Mouse (Mus musculus) stomach, postnatal 0 days (tissue): ENCODE data around the gene Slc9a9.

Experiments
- CTCF ChIP-seq: IDR thresholded peaks from 2 replicates; pipeline ENCODE4 v1.5.1; 2016; ENCODE audit warnings: antibody characterized with exemption, low read depth, mild to moderate bottlenecking, moderate library complexity
- EP300 ChIP-seq: optimal IDR thresholded peaks from 2 replicates; pipeline ENCODE3; 2016; ENCODE audit warnings: antibody characterized with exemption

DNA sequence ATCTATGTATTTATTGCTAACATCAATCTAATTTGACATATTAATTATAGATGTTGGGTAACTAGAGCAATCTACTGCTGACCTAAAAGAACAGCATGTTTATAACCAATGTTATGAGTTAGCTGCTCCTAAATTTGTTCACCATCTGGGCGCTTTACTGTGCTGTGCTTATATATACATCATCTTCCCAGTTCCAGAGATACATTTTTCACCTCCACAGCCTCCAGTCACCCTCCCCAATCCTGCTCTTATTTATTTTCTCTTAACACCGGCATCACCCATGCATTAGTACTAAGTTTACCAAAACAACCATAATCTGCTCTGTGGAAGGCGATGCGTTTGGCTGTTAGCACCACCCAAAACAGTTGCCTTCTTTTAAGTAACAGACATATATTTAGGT lies 391.0 kb downstream of the Slc9a9 start:
- TF ChIP-seq EP300 (no peak), CTCF (no peak)
